3 mouse cellular contexts compared by ENCODE assay signal in the genomic region with DNA sequence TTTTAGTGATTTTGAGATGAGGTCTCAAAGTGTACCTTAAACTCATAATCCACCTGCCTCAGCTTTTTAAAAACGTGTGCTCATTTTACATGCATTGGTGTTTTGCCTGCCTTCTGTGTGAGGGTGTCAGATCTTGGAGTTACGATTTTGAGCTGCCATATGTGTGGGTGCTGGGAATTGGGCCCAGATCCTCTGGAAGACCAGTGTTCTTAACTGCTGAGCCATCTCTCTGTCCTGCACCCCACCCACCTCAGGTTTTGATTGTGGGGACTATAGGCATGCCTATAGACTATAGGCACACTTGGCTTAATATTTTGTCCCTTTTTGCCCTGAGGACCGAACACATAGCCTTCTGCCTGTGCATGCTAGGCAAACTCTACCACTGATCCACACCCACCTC. TPM values are rescaled to one million over a fixed set of nuclear protein-coding genes. Genes with fewer than 3 reads are reported as not detected.
"Had no signal": no experiment of that assay in that cellular context is flagged by ENCODE, and none has a peak within 500 bp of the region (broad histone marks: within the 10 kb centered on the region; RNA-seq: fewer than 3 reads in every experiment).

No protein-coding gene starts in this region.

- ATAC-seq: liver, embryonic 12.5 days had no signal

RNA-seq across cellular contexts. Expression of a gene that starts 14.7 kb away (rescaled TPM):
- total RNA-seq: monocyte, adult 5-6 weeks; neutrophil, adult 5-6 weeks had no signal
